Mouse (Mus musculus) stomach, postnatal 0 days (tissue): ENCODE data around the gene Frs3. TPM values are rescaled to one million over a fixed set of nuclear protein-coding genes. Genes with fewer than 3 reads are reported as not detected.

ENCODE experiments used
- ATAC-seq: fragments of 200-750 bp; cut with Nextera tagmentation; 2 replicates; pipeline ENCODE4 v1.8.0; 2017; ENCODE audit not compliant: low FRiP score, low TSS enrichment
- DNase-seq: peaks from one replicate; pipeline ENCODE4 v3.0.0-alpha.2; 2016; ENCODE audit warnings: low spot score
- H3K27ac ChIP-seq: fragments of 300-500 bp; sonication (generic); replicated peaks from 2 replicates; pipeline ENCODE4 v1.5.1; 2014; ENCODE audit warnings: mild to moderate bottlenecking, control low read depth
- H3K27me3 ChIP-seq: fragments of 300-500 bp; sonication (generic); 2 replicates; pipeline ENCODE4 v1.6.1; 2014; ENCODE audit warnings: low read length; ENCODE audit not compliant: control insufficient read depth, insufficient read depth
- H3K36me3 ChIP-seq: fragments of 300-500 bp; sonication (generic); 2 replicates; pipeline ENCODE4 v1.6.1; 2014; ENCODE audit warnings: low read length, mixed read lengths; ENCODE audit not compliant: control insufficient read depth, insufficient read depth
- H3K4me1 ChIP-seq: fragments of 300-500 bp; sonication (generic); replicated peaks from 2 replicates; pipeline ENCODE4 v1.6.1; 2014; ENCODE audit warnings: antibody characterized with exemption; ENCODE audit not compliant: control insufficient read depth, insufficient read depth
- H3K4me2 ChIP-seq: fragments of 300-500 bp; sonication (generic); replicated peaks from 2 replicates; pipeline ENCODE4 v1.6.1; 2014; ENCODE audit warnings: low read depth, mild to moderate bottlenecking, control low read depth, moderate library complexity
- H3K4me3 ChIP-seq: fragments of 300-500 bp; sonication (generic); 2 replicates; pipeline ENCODE4 v1.5.1; 2014; ENCODE audit warnings: low read depth, low read length, control low read depth
- H3K9ac ChIP-seq: fragments of 300-500 bp; sonication (generic); 2 replicates; pipeline ENCODE4 v1.6.1; 2014; ENCODE audit warnings: mild to moderate bottlenecking, low read length, control low read depth, mixed read lengths
- H3K9me3 ChIP-seq: fragments of 300-500 bp; sonication (generic); 2 replicates; pipeline ENCODE4 v1.6.1; 2016; ENCODE audit warnings: low read length; ENCODE audit not compliant: control insufficient read depth
- CTCF ChIP-seq: IDR thresholded peaks from 2 replicates; pipeline ENCODE4 v1.5.1; 2016; ENCODE audit warnings: antibody characterized with exemption, low read depth, mild to moderate bottlenecking, moderate library complexity
- EP300 ChIP-seq: optimal IDR thresholded peaks from 2 replicates; pipeline ENCODE3; 2016; ENCODE audit warnings: antibody characterized with exemption
- WGBS: fragments of 180-500 bp; shearing (Covaris S2); extraction: QIAGEN DNeasy Blood & Tissue Kit; methylation state at CpG from one replicate; pipeline ENCODE4 v1.1.7; 2014; 5-methylcytosine and 5-hydroxymethylcytosine counted together
- polyA plus RNA-seq: library from polyadenylated mRNA; unstranded; fragments of >200 nt; fragmentation: Nextera tagmentation; extraction: Ambion mirVana; gene quantifications from 2 replicates; pipeline ENCODE4 v1.2.1, GENCODE M21; 2015

The Frs3 gene
- polyA plus RNA-seq, 1 experiment from 2014 or later: 2.7 TPM

DNA sequence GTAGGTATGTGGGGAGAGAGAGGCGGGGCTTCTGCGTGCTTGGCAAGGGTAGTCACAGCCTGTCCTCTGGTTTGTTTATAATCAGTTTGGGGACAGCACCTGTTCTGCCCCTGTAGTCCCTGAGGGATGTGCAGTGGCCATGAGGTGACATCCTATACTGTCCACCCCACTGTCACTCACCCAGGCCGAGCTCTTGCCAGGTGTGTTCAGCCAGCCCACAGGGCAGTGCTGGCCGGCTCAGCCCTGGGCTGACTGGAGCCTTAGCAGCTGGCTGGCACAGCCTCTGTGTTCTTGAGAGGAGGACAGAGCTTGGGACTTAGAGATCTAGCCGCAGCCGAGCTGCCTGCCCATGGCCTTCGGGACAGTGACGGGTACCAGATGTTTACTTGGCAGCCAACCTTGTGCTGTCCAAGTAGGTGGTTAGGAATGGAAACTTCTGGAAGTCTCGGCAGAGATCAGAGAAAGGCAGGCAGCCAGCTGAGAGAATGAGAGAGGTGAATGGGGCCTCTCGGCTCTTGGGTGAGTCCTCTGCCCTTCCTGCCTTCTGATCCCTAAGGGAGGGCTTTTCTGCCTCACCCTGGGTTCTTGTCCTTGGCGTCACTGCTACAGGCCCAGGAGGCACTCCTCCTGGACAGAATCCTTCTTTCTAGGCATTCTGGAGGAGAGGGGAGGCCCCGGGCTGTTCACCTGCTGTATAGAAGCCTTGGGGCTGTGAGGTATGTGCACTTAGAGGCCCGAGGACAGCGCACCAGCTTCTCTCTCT, 60.1 kb downstream of the Frs3 start:
- no peak for TF ChIP-seq CTCF
- no peak for TF ChIP-seq EP300
- Histone ChIP-seq H3K9me3 (no peaks in the 10 kb centered on the region), H3K27me3 (no peaks in the 10 kb centered on the region), H3K4me1 (peaks cover 4% of the 10 kb centered on the region; the same call in 1 of the 2 replicates), H3K4me3 (no peak overlapping the region), H3K9ac (peak overlapping the region; percentile 23), H3K27ac (peak overlapping the region; percentile 53), H3K36me3 (no peaks in the 10 kb centered on the region), H3K4me2 (no peak overlapping the region)
- ATAC-seq (peak; percentile 77), DNase-seq (peak; percentile 38)
- WGBS: 37% methylated on average over 14 of the region's 14 CpGs

DNA sequence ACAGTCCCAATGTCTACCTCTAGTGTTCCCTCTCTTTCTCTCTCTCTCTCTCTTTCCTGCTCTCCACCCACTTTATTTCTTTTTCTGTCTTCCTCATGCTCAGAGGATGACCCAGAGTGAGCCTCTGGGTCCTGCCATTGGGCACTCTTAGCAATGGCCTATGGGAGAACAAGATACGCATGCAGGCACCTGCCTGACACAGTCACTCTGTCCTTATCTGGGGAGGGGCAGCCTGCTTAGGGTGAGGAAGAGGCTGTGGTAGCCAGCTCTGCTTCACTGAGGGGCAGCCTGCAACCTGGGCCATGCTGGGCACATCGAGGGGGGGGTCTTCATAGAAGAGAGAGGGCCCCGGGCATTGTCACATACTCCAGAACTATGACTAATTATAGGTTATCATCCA, 60.8 kb downstream of the Frs3 start:
- DNase-seq: no peak

DNA sequence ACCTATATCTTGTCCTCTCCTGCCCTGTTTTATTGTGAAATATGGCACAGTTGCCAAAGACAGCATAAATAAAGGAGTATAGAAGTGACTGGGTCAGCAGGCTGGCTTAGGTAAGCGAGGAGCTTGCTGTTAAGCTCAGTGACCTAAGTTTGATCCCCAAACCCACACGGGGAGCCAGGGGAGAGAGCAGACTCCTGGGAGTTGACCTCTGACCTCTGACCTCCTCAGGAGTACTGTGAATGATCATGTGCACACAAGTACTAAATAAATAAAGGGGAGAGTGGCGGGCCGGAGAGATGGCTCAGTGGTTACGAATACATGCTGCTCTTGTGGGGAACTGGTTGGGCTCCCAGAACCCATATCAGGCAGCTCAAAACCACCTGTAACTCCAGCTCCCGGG, 61.3 kb downstream of the Frs3 start:
- H3K36me3 ChIP-seq: no peaks in the 10 kb centered on the region
- DNase-seq: no peak
- no peak for ATAC-seq
- H3K9me3 ChIP-seq: no peaks in the 10 kb centered on the region
- TF ChIP-seq EP300: no peak
- no peak for TF ChIP-seq CTCF
- 57% methylated on average over 6 of the region's 6 CpGs for WGBS
- H3K4me1 ChIP-seq: peaks cover 4% of the 10 kb centered on the region; the same call in 1 of the 2 replicates
- no peaks in the 10 kb centered on the region for H3K27me3 ChIP-seq
- H3K9ac ChIP-seq: no peak overlapping the region
- H3K27ac ChIP-seq: no peak overlapping the region
- no peak overlapping the region for H3K4me3 ChIP-seq
- no peak overlapping the region for H3K4me2 ChIP-seq

More for the DNA sequence above, 60.8 kb downstream of the Frs3 start:
- H3K27ac ChIP-seq: no peak overlapping the region
- no peak for TF ChIP-seq EP300
- TF ChIP-seq CTCF: no peak
- H3K36me3 ChIP-seq: no peaks in the 10 kb centered on the region
- WGBS: 84% methylated on average over 3 of the region's 3 CpGs
- H3K9me3 ChIP-seq: no peaks in the 10 kb centered on the region
- ATAC-seq: peak; percentile 8; the same call in 1 of the 2 replicates
- H3K4me1 ChIP-seq: peaks cover 4% of the 10 kb centered on the region; the same call in 1 of the 2 replicates
- H3K4me3 ChIP-seq: no peak overlapping the region
- H3K27me3 ChIP-seq: no peaks in the 10 kb centered on the region
- H3K9ac ChIP-seq: no peak overlapping the region
- H3K4me2 ChIP-seq: no peak overlapping the region

- H3K4me3 ChIP-seq: no peak overlapping the region
- H3K27me3 ChIP-seq: no peaks in the 10 kb centered on the region
- TF ChIP-seq EP300: no peak
- TF ChIP-seq CTCF: peak; percentile 37
- WGBS: 77% methylated on average over 5 of the region's 5 CpGs
- DNase-seq (no peak), ATAC-seq (no peak)
- H3K4me2 ChIP-seq: no peak overlapping the region
- H3K9ac ChIP-seq: no peak overlapping the region
- H3K9me3 ChIP-seq: no peaks in the 10 kb centered on the region
- H3K27ac ChIP-seq: no peak overlapping the region
- no peaks in the 10 kb centered on the region for H3K36me3 ChIP-seq
- H3K4me1 ChIP-seq: peaks cover 4% of the 10 kb centered on the region; the same call in 1 of the 2 replicates
These were observed 63.0 kb downstream of the Frs3 start for GRCm38 (mm10) chr17:47751811-47752210.

- H3K27me3 ChIP-seq: no peaks in the 10 kb centered on the region
- H3K4me2 ChIP-seq: no peak overlapping the region
- DNase-seq (no peak), ATAC-seq (no peak)
- TF ChIP-seq EP300 (no peak), CTCF (no peak)
- H3K27ac ChIP-seq: no peak overlapping the region
- no peaks in the 10 kb centered on the region for H3K9me3 ChIP-seq
- no peak overlapping the region for H3K9ac ChIP-seq
- H3K4me3 ChIP-seq: no peak overlapping the region
- H3K36me3 ChIP-seq: no peaks in the 10 kb centered on the region
- peaks cover 4% of the 10 kb centered on the region; the same call in 1 of the 2 replicates for H3K4me1 ChIP-seq
- 74% methylated on average over 8 of the region's 8 CpGs for WGBS
These were observed 64.4 kb downstream of the Frs3 start for GRCm38 (mm10) chr17:47753130-47753775.

Other genes starting within 250 kb of the Frs3 start
- gene Taf8, start 186.7 kb upstream of the Frs3 start, polyA plus RNA-seq: 11.0 and 11.1 TPM in 2 replicates
- gene Ccnd3, start 184.0 kb upstream of the Frs3 start, polyA plus RNA-seq: 219 and 242 TPM in 2 replicates
- 13.4 and 13.6 TPM in 2 replicates for gene Bysl, start 77.5 kb upstream of the Frs3 start, polyA plus RNA-seq
- gene Med20, start 77.4 kb upstream of the Frs3 start, polyA plus RNA-seq: 23.8 and 25.1 TPM in 2 replicates
- gene Gm20517, start 77.4 kb upstream of the Frs3 start, polyA plus RNA-seq: 1.1 and 1.5 TPM in 2 replicates
- 1.9 and 2.1 TPM in 2 replicates for gene Usp49, start 58.3 kb upstream of the Frs3 start, polyA plus RNA-seq
- gene Tomm6, start 644 bp upstream of the Frs3 start, polyA plus RNA-seq: 353 and 386 TPM in 2 replicates
- 0.16 TPM in 1 of 2 replicates, not detected in the other for gene Gm21981, start 5.4 kb downstream of the Frs3 start, polyA plus RNA-seq
- 0.19 and 0.51 TPM in 2 replicates for gene Prickle4, start 5.7 kb downstream of the Frs3 start, polyA plus RNA-seq
- 1,647 and 1,784 TPM in 2 replicates for gene Pgc, start 37.8 kb downstream of the Frs3 start, polyA plus RNA-seq
- gene Tfeb, start 48.0 kb downstream of the Frs3 start, polyA plus RNA-seq: 10.4 and 13.8 TPM in 2 replicates
- 6.2 and 6.3 TPM in 2 replicates for gene Mdfi, start 145.7 kb downstream of the Frs3 start, polyA plus RNA-seq
- gene Foxp4, start 235.6 kb downstream of the Frs3 start, polyA plus RNA-seq: 14.6 and 17.9 TPM in 2 replicates